Mouse (Mus musculus) thymus, adult 2 months (tissue): Measurements from ENCODE around the gene Baiap2.

ENCODE experiments used
- CTCF ChIP-seq: fragments of 200-500 bp; IDR thresholded peaks from 2 replicates; pipeline ENCODE4 v1.5.1; 2012; ENCODE audit warnings: mild to moderate bottlenecking, control low read depth, low read length, moderate library complexity, borderline replicate concordance; ENCODE audit not compliant: control insufficient read depth, poor library complexity, insufficient read depth; ENCODE audit errors: extremely low read depth
- POLR2A ChIP-seq: fragments of 200-500 bp; IDR thresholded peaks from 2 replicates; pipeline ENCODE4 v1.6.1; 2012; ENCODE audit warnings: mild to moderate bottlenecking, low read length, control low read depth, moderate library complexity; ENCODE audit not compliant: control insufficient read depth, poor library complexity, insufficient read depth; ENCODE audit errors: extremely low read depth

DNA sequence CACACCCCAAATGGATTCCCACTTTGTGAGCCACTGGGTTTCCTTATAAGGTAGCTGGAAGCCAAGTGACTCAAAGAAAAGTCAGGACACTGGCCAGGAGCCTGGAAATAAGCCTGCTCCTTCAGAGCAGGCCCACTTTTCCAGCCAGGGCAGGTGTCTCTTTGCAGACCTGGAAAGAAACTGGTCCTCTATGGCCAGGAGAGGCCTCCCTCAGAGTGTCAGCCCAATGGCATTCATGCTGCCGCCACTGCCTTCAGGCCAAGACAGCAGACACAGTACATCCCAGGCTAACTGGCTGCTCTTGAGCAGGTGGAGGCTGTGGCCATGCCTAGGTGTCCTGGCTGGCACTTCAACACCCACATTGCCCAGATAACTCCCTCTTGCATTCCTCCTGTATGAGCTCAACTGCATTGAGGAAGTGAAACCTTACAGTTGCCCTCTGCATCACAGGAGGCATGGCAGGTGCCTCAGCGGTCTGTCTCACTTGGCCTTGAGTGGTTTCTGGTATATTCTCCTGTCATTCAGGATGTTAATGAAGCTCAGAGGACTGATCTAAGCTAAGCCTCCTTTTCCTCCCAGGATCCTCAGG, 12.3 kb downstream of the Baiap2 start:
- TF ChIP-seq CTCF (no peak), POLR2A (no peak)
